Mouse (Mus musculus): ENCODE data around the gene Krt33a.

Krt33a gene

GRCm38 (mm10) chr11:100016112-100016511, at the start of gene Krt33a:
TSS of gene Krt33a (minus strand) at chr11:100016212.
- DNase-seq (ENCODE audit: low spot score): no peak

- DNase-seq (ENCODE audit: low spot score): no peak
These were observed 42.9 kb upstream of the Krt33a start for GRCm38 (mm10) chr11:100058875-100059274.

GRCm38 (mm10) chr11:100055686-100056655, 40.0 kb upstream of the Krt33a start:
- DNase-seq (ENCODE audit: low spot score): no peak

GRCm38 (mm10) chr11:100050451-100050850, 34.4 kb upstream of the Krt33a start, which contains the start of gene Krt31:
TSS of gene Krt31 (minus strand) at chr11:100050551.
- DNase-seq (ENCODE audit: low spot score): no peak

- DNase-seq (ENCODE audit: low spot score): no peak
These were observed 31.2 kb upstream of the Krt33a start for GRCm38 (mm10) chr11:100047193-100047592.

- DNase-seq (ENCODE audit: low spot score): no peak
These were observed 30.4 kb upstream of the Krt33a start for GRCm38 (mm10) chr11:100046303-100046866.

- no peak for DNase-seq (ENCODE audit: low spot score)
These were observed 25.4 kb upstream of the Krt33a start, which contains the start of gene Krt34 for GRCm38 (mm10) chr11:100041454-100041853. TSS of gene Krt34 (minus strand) at chr11:100041554.

- no peak for DNase-seq (ENCODE audit: low spot score)
These were observed 13.8 kb upstream of the Krt33a start, which contains the start of gene Krt33b for GRCm38 (mm10) chr11:100029768-100030167. TSS of gene Krt33b (minus strand) at chr11:100029868.

- DNase-seq (ENCODE audit: low spot score): no peak
These were observed 5.4 kb upstream of the Krt33a start for GRCm38 (mm10) chr11:100021438-100021837.

GRCm38 (mm10) chr11:100019466-100019865, 3.5 kb upstream of the Krt33a start:
- no peak for DNase-seq (ENCODE audit: low spot score)

GRCm38 (mm10) chr11:100013691-100014171, 2.3 kb downstream of the Krt33a start:
- no peak for DNase-seq (ENCODE audit: low spot score)

GRCm38 (mm10) chr11:100010682-100011081, 5.3 kb downstream of the Krt33a start:
- DNase-seq (ENCODE audit: low spot score): no peak

GRCm38 (mm10) chr11:100008336-100008735, 7.7 kb downstream of the Krt33a start:
- DNase-seq (ENCODE audit: low spot score): no peak

- no peak for DNase-seq (ENCODE audit: low spot score)
These were observed 9.4 kb downstream of the Krt33a start for GRCm38 (mm10) chr11:100006624-100007023.

GRCm38 (mm10) chr11:100005905-100006304, 10.1 kb downstream of the Krt33a start:
- DNase-seq (ENCODE audit: low spot score): no peak

GRCm38 (mm10) chr11:100004846-100005245, 11.2 kb downstream of the Krt33a start:
- DNase-seq (ENCODE audit: low spot score): peak; percentile 69

GRCm38 (mm10) chr11:99999091-99999490, 16.9 kb downstream of the Krt33a start:
- DNase-seq (ENCODE audit: low spot score): no peak

- no peak for DNase-seq (ENCODE audit: low spot score)
These were observed 21.7 kb downstream of the Krt33a start for GRCm38 (mm10) chr11:99994384-99994661.

GRCm38 (mm10) chr11:99993620-99994383, 22.2 kb downstream of the Krt33a start, which contains the start of gene Krtap17-1:
TSS of gene Krtap17-1 (minus strand) at chr11:99993994.
- DNase-seq (ENCODE audit: low spot score): no peak

- no peak for DNase-seq (ENCODE audit: low spot score)
These were observed 25.4 kb downstream of the Krt33a start for GRCm38 (mm10) chr11:99990571-99990970.

- DNase-seq (ENCODE audit: low spot score): no peak
These were observed 26.1 kb downstream of the Krt33a start for GRCm38 (mm10) chr11:99989881-99990405.

GRCm38 (mm10) chr11:99988530-99988929, 27.5 kb downstream of the Krt33a start:
- DNase-seq (ENCODE audit: low spot score): no peak

Measured in layer of hippocampus, adult 11-12 months (tissue).